ENCODE assay signal across 7 mouse cellular contexts in genomic region chrX:105583386-105583785, GRCm38 (mm10).
A peak's percentile ranks its signal among the peaks of the same experiment; 100 is the strongest.
DNase-seq lines count a peak whose midpoint lies in the region; ATAC-seq and TF ChIP-seq lines count a peak whose summit lies in the region.
"Not testable (repeated sequence)": the region's sequence is repeated elsewhere in the genome, so short reads cannot be mapped to it uniquely, and the experiment has no call there.

No protein-coding gene starts in this region.

- H3K9me3 ChIP-seq in hindbrain, postnatal 0 days (ENCODE audit: low read length) = not testable (repeated sequence)

- H3K27me3 ChIP-seq in cerebellum, adult 2 months (ENCODE audit: control insufficient read depth, insufficient read depth, low read length); hindbrain, postnatal 0 days (ENCODE audit: insufficient read depth, low read length): not testable (repeated sequence)

- not testable (repeated sequence) for H3K4me3 ChIP-seq in cerebellum, adult 2 months (replicated peaks; ENCODE audit: insufficient read depth, low read depth, low read length); hindbrain, postnatal 0 days (ENCODE audit: low read length)

- WGBS in cerebellum, adult 2 months = 21% methylated on average over 8 of the region's 8 CpGs
- 84% methylated on average over 8 of the region's 8 CpGs for WGBS in hindbrain, postnatal 0 days

- H3K4me1 ChIP-seq in cerebellum, adult 2 months (ENCODE audit: control insufficient read depth, insufficient read depth, low read length); hindbrain, postnatal 0 days (ENCODE audit: insufficient read depth, low read length): not testable (repeated sequence)

- not testable (repeated sequence) for H3K27ac ChIP-seq in cerebellum, adult 2 months (ENCODE audit: insufficient read depth, low read length); hindbrain, postnatal 0 days

- peak; percentile 84 for ATAC-seq in cerebellum, adult (ENCODE audit: insufficient number of reproducible peaks, low FRiP score, low TSS enrichment)
- ATAC-seq in hindbrain, postnatal 0 days = not testable (repeated sequence)

- not testable (repeated sequence) for H3K36me3 ChIP-seq in hindbrain, postnatal 0 days (ENCODE audit: insufficient read depth, low read length)

- not testable (repeated sequence) for H3K9ac ChIP-seq in hindbrain, postnatal 0 days (replicated peaks; ENCODE audit: low read length)

- not testable (repeated sequence) for TF ChIP-seq POLR2A in cerebellum, adult 2 months (IDR thresholded peaks at IDR 0.05; ENCODE audit: borderline replicate concordance, insufficient read depth, low read length)

- H3K4me2 ChIP-seq in hindbrain, postnatal 0 days (ENCODE audit: low read depth, low read length) = not testable (repeated sequence)

- peak; percentile 92 for DNase-seq in cerebellum, adult 11-12 months
- peak; percentile 77 to 90 for DNase-seq in cerebellum, adult 2 months
- DNase-seq in cerebellum, adult 9-10 months = peak; percentile 91
- peak; percentile 79 to 87 for DNase-seq in cerebellum, postnatal 10 days
- peak; percentile 76 to 81 for DNase-seq in cerebellum, postnatal 25 days
- peak; percentile 1 for DNase-seq in hindbrain, postnatal 0 days (ENCODE audit: low spot score)

- TF ChIP-seq CTCF in cerebellum, adult 2 months (IDR thresholded peaks at IDR 0.05; ENCODE audit: borderline replicate concordance, insufficient read depth, low read depth, low read length); hindbrain, postnatal 0 days (IDR thresholded peaks at IDR 0.05; ENCODE audit: low read depth): not testable (repeated sequence)

Comparison
In these comparisons a context has a peak if more than half of its experiments do, and no peak if none do; other contexts are left out.
1. DNase-seq: peak in every context shown above with its lines; median percentile 92 in cerebellum, adult 11-12 months; 91 in cerebellum, adult 9-10 months; 84 in cerebellum, adult 2 months; 83 in cerebellum, postnatal 10 days; 78 in cerebellum, postnatal 25 days; 1 in hindbrain, postnatal 0 days.